Mouse (Mus musculus): Measurements from ENCODE around the gene AC129217.1.

Gene AC129217.1

GRCm38 (mm10) chr19:8871267-8872186 lies 42.0 kb downstream of the AC129217.1 start, which contains the start of gene Ubxn1:
Gene Ubxn1, plus strand, starts transcription at chr19:8871496.
- DNase-seq = peak; percentile 97

GRCm38 (mm10) chr19:8872266-8872840 lies 42.8 kb downstream of the AC129217.1 start:
- DNase-seq = no peak

GRCm38 (mm10) chr19:8875031-8875430 lies 45.5 kb downstream of the AC129217.1 start:
- no peak for DNase-seq

- peak; percentile 89 to 93 for DNase-seq
These were observed 50.9 kb downstream of the AC129217.1 start, which contains the start of gene Uqcc3 for GRCm38 (mm10) chr19:8880311-8881033. Gene Uqcc3, minus strand, starts transcription at chr19:8880923.

GRCm38 (mm10) chr19:8881034-8881392 lies 51.4 kb downstream of the AC129217.1 start:
- no peak for DNase-seq

GRCm38 (mm10) chr19:8883616-8884015 lies 54.0 kb downstream of the AC129217.1 start, which contains the start of the genes Lbhd1 and Gm49403:
Gene Lbhd1, plus strand, starts transcription at chr19:8883732.
Gene Gm49403, plus strand, starts transcription at chr19:8883930.
- no peak for DNase-seq

- no peak for DNase-seq
These were observed 57.5 kb downstream of the AC129217.1 start for GRCm38 (mm10) chr19:8886916-8887584.

- DNase-seq = no peak
These were observed 58.3 kb downstream of the AC129217.1 start for GRCm38 (mm10) chr19:8887585-8888463.

- DNase-seq = peak; percentile 94 to 95
These were observed 59.2 kb downstream of the AC129217.1 start, which contains the start of the genes 1810009A15Rik and Gm49416 for GRCm38 (mm10) chr19:8888511-8889385. Gene 1810009A15Rik, plus strand, starts transcription at chr19:8888853. Gene Gm49416, plus strand, starts transcription at chr19:8888926.
